Mouse (Mus musculus) layer of hippocampus, adult 8-10 months (tissue): ENCODE results near the gene Zfp280d. TPM values are rescaled to one million over a fixed set of nuclear protein-coding genes. Genes with fewer than 3 reads are reported as not detected.
"Not testable (repeated sequence)": the region's sequence is repeated elsewhere in the genome, so short reads cannot be mapped to it uniquely, and the experiment has no call there.

Experiments
- DNase-seq, 2 experiments: peaks; one replicate each; pipeline ENCODE4 v3.0.0; 2022; ENCODE audit warnings: low spot score in 2 of 2
- total RNA-seq, 4 experiments: library from RNA; stranded (reverse); gene quantifications; 2 replicates each; pipeline ENCODE4 v1.2.4; 2022

Gene Zfp280d
- total RNA-seq, 4 experiments from 2014 or later: 44.5 to 59.4 (median 58.7) TPM

GRCm38 (mm10) chr9:72372359-72372758 lies 97.7 kb downstream of the Zfp280d start:
- DNase-seq: no peak

GRCm38 (mm10) chr9:72374074-72374473 lies 99.4 kb downstream of the Zfp280d start:
- no peak for DNase-seq

GRCm38 (mm10) chr9:72374996-72375395 lies 100.3 kb downstream of the Zfp280d start:
- DNase-seq: no peak

DNA sequence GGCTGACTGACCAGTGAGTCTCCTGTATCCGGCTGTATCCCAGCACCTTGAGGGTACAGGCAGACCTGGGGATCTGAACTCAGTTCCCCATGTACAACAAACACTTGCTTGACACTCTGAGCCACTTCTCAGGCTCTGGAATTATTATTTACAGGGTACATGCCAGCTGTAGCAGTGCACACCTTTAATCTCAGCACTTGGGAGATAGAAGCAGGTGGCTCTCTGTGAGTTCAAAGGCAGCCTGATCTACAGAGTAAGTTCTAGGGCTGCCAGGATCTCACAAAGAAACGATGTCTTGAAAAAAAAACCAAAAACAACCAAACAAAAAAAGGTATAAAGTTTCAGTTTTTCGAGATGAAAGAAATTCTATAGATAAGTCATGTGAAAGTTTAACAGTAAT lies 101.0 kb downstream of the Zfp280d start:
- no peak for DNase-seq

DNA sequence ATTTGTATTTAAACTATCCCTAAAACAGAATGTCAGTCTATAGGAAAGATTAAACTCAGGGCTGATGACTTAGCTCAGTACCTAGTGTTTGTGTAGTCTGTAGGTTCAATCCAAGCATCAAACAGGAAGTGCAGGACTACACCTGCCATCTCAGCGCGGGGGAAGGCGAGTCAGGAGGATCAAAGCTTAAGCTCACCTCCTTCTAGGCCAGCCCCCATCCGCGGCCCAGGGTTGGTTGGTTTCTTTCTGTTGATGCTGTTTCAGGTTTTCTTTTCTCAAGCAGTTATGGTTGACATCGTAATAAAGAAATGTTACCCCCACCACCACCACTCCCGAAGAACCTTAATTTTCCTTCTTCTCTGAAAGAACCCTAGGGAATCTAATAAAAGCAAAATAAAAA lies 111.1 kb downstream of the Zfp280d start:
- DNase-seq: no peak

- DNase-seq: no peak
These were observed 114.3 kb downstream of the Zfp280d start for GRCm38 (mm10) chr9:72388934-72389333.

DNA sequence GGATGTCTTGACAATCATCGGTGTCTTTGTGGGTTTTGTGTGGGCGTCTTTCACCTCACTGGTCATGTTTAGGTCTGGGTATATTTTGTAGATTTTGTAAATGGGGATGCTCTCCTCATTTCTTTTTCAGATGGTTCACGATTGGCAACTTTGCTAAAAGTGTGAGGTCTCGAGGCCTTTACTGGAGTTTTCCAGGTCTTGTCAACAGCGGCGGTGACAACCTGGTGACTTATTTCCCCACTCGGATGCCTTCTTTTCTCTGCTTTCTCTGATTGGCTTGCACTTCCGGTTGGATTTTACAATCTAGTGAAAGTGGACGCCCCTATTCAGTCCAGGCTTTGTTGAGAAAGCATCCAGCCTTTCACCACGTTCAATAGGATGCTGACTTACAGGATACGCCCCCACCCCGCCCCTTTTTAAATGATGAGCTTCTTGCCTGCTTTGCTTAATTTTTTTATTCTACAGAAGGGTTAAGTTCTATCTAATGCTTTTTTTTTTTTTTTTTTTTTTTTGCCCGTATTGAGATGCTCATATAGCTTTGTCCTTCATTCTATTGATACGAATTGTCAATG lies 114.9 kb downstream of the Zfp280d start:
- no peak for DNase-seq

GRCm38 (mm10) chr9:72390321-72391077 lies 115.8 kb downstream of the Zfp280d start:
- DNase-seq: no peak

DNA sequence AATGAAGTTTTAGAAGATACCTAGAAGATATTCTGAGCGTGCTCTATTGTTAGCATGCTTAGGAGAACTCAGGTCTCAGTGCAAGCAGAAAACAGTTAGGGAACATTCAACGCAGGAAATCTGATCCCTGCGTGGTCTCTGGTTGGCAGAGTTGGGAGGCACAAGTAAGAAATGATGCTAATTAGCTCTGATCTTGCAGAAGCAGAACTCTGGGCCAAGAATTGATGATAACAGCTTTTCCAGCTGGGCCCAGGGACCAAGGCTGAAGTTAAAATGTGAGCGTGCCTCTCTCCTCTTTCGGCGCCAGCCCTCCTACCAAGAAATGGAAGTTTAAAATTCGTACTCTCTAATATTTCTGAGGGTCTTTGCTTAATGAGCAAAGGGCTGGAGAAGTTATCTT lies 118.0 kb downstream of the Zfp280d start:
- no peak for DNase-seq

DNA sequence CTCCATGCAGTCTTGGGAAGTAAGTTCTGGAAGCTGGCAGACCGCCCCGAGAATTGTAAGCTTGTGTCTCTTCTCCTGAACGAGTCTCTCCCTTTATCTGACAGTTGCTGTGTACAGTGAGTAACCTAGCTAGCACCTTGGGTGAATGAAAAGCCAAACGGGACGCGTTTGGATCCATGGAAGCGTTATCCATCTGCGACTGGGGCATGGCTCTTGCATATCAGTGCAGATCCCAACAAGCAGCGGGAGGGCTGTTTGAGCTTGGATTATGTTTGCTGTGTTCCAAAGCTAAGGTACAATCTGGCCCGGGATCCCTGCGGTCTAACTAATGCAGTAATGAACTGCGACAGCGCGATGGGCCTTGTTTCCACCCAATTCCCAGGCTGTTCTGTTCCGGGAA lies 118.6 kb downstream of the Zfp280d start:
- no peak for DNase-seq

DNA sequence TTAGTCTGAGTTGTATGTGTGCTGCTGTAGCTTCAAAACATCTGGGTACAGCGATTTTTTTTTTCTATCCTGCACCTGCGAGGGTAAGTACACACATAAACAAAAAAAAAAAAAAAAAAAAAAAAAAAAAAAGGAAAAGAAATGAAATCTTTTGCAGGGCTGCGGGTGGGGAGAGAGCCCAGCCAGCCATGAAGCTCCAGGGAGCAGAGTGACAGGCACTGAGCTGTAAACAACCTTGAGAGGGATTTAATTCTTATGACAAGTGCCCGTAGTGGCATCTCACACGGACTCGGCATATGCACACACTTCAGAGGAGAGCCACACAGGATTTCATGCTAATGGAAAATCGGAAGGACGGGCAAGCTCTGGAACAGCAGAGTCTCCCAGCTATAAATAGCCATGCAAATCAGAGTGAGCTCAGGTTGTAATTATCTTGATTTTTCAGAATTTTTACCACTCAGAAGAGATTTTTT lies 119.2 kb downstream of the Zfp280d start:
- no peak for DNase-seq

GRCm38 (mm10) chr9:72400121-72400520 lies 125.5 kb downstream of the Zfp280d start:
- no peak for DNase-seq

- not testable (repeated sequence) for DNase-seq
These were observed 127.1 kb downstream of the Zfp280d start for GRCm38 (mm10) chr9:72401769-72402168.

GRCm38 (mm10) chr9:72403421-72403820 lies 128.8 kb downstream of the Zfp280d start:
- no peak for DNase-seq

DNA sequence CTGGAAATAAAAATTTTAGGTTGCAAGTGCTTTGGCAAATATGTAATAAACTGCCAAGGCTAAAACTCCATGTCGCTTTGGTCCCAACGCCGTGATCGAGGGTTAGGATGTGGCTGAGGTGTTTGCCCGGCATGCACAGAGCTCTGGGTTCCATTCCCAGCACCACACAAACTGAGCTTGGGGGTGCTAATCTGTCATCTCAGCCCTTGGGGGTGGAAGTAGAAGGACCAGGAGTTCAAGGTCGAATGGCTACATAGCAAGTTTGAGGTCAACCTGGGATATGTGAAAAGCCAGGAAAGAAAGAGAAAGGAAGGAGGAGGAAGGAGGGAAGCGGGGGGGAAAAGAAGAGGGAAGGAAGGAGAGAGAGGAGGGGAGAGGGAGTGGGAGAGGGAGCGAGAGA lies 129.8 kb downstream of the Zfp280d start:
- no peak for DNase-seq

DNA sequence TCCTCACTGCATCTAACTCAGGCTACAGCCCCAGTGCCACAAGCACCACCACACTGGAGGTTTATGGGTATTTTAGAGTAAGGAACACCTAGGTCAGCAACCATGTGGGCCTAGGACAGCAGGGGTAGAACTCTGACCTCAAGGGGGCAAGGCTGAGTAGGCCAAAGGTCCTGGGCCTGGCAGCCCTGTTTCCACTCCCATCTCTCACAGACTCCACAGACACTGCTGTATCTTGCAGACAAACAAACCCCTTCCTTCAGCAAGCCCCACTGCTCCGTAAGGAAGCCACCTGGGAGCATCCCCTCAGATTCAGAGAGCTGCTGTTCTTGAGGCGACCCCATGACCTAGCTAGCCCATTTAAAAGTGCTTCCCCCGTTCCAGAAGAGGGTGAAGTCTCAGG lies 130.3 kb downstream of the Zfp280d start:
- no peak for DNase-seq

DNA sequence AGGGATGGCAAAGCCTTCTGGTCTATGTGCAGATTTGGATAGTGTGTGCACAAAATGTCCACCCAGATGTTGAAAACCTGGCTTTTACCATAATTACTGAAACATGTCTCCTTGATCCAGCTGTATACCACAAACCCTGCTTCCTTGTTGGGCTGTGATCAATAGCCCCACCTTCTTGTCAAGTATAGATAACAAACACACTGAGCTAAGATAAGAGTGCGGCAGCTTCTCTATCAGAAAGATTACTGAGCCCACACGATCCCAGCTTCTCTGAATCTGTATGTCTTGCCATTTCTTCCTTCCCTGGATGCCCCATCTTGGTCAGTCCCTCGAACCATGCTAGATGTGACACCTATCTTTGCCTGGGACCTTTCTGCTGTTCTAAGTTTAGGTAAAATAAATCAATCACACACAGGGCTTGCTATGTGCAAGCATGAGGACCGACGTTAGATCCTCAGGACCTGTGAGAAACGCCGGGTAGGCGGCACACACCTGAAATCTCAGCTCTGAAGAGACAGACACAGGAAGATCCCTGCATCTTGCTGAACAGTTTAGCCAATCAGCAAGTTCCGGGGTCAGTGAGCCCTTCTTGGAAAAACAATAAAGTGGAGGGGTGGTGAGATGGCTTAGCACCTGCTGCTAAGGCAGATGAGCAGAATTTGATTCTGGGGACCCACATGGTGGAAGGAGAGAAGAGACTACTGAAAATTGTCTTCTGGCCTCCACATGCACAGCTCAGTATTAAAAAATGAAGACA lies 131.4 kb downstream of the Zfp280d start:
- no peak for DNase-seq

DNA sequence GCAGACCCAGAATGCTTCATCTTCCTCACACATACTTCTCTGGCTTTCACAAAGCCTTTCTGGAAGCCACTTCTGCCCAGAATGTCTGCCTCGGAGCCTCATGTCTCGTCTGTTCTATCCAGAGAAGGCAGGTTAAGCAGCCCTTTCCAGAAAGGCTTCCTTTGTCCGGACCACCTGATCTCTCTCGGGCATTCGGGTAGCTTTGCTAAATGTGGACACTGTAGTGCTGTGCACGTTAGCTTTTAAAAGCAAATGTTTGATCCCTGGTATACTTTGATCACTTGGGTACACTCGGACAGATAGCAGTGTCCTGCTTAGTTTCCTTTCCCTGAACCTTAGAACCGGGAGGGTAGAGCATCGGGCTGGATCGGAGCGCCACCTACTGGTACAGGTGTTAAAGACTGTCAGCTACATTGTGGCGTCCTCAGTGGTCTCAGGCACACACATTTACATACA lies 133.5 kb downstream of the Zfp280d start:
- DNase-seq: peak; percentile 56 to 82

GRCm38 (mm10) chr9:72409381-72410225 lies 134.9 kb downstream of the Zfp280d start:
- DNase-seq: no peak

DNA sequence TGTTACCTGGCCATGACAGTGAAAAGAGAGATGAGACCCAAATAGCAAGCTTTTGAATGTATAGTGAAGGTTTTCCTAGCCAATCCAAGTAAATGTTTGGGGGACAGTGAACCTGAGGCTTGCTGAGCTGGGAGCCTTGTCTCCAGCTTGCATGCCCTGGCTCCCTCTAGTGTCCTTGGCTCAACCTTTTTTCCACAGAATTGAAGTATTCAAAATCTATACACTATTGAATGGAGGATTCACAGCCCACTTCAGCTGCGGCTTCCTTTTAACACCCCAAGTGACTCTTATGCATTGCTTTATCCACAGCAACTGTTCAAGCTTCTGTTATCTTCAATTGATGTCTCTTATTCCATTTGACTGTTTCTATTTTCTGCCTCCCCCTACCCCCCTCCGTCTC lies 137.1 kb downstream of the Zfp280d start:
- DNase-seq: no peak
